Mouse (Mus musculus) midbrain, embryonic 15.5 days (tissue): ENCODE results near the gene Dgcr8. TPM values are rescaled to one million over a fixed set of nuclear protein-coding genes. Genes with fewer than 3 reads are reported as not detected.

Experiments used
- ATAC-seq: fragments of 200-750 bp; cut with Nextera tagmentation; replicated peaks from 2 replicates; pipeline ENCODE4 v1.8.0; 2017; ENCODE audit warnings: moderate TSS enrichment
- H3K27ac ChIP-seq: fragments of 300-500 bp; sonication (generic); 2 replicates; pipeline ENCODE4 v1.5.1; 2015; ENCODE audit warnings: mild to moderate bottlenecking, inconsistent platforms
- H3K27me3 ChIP-seq: fragments of 300-500 bp; sonication (generic); replicated peaks from 2 replicates; pipeline ENCODE4 v1.6.1; 2015; ENCODE audit warnings: inconsistent platforms
- H3K36me3 ChIP-seq: fragments of 300-500 bp; sonication (generic); replicated peaks from 2 replicates; pipeline ENCODE4 v1.6.1; 2015; ENCODE audit warnings: inconsistent platforms
- H3K4me1 ChIP-seq: fragments of 300-500 bp; sonication (generic); 2 replicates; pipeline ENCODE4 v1.6.1; 2015; ENCODE audit warnings: inconsistent platforms
- H3K4me2 ChIP-seq: fragments of 300-500 bp; sonication (generic); 2 replicates; pipeline ENCODE4 v1.6.1; 2015; ENCODE audit warnings: inconsistent platforms, mild to moderate bottlenecking, moderate library complexity
- H3K4me3 ChIP-seq: fragments of 300-500 bp; sonication (generic); 2 replicates; pipeline ENCODE4 v1.5.1; 2015; ENCODE audit warnings: mild to moderate bottlenecking, inconsistent platforms
- H3K9ac ChIP-seq: fragments of 300-500 bp; sonication (generic); 2 replicates; pipeline ENCODE4 v1.6.1; 2015; ENCODE audit warnings: mild to moderate bottlenecking, inconsistent platforms
- H3K9me3 ChIP-seq: fragments of 300-500 bp; sonication (generic); 2 replicates; pipeline ENCODE4 v1.6.1; 2016; ENCODE audit warnings: inconsistent platforms
- WGBS: fragments of 180-500 bp; shearing (Covaris S2); methylation state at CpG from one replicate; pipeline ENCODE4 v1.1.7; 2015; ENCODE audit warnings: mixed read lengths; 5-methylcytosine and 5-hydroxymethylcytosine counted together
- microRNA counts: library from miRNA; unstranded; fragments of <30 nt; microRNA quantifications from one replicate; lab custom pipeline; 2016
- microRNA-seq: library from miRNA; unstranded; fragments of <30 nt; microRNA quantifications from one replicate; pipeline ENCODE4, GENCODE M21; 2016
- polyA plus RNA-seq: library from polyadenylated mRNA; unstranded; fragments of >200 nt; fragmentation: Nextera tagmentation; extraction: Ambion mirVana; gene quantifications from 2 replicates; pipeline ENCODE4 v1.2.1, GENCODE M21; 2015

The Dgcr8 gene
- polyA plus RNA-seq, 1 experiment from 2014 or later = 38.9 TPM

DNA sequence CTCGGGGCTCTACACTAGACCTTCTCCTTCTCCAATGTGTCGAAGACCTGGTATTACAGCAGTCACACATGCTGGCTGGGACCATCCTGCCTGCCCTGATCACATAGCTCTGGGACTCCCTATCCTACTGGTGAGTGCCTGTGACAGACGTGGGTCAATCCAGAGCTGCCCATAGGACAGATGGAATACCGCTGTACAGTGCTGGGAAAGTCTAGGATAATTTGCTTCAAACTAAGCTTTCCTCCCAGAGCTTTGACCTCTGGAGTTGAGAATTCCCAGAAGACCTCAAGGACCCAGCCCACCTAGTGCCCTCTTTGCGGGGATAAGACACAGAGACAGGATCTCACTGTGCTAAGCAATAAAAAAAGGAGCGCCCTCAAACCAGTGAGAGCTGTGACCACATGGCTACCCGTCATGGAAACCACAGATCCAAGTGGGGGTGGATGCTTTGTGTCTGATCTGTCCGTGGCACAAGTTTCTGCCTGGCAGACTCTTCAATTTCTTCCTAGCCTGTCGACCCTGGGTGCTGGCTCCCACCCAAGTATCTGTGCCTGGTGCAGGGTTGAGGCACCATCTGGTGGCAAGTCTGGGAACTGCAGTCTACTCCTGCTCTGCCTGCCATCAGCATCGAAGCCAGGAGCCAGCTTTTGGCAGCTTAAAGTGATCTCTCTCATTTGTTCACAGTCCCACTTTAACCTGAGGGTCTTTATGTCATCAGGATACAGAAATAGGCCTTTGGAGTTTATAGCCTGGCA is 77.5 kb downstream of the Dgcr8 start:
- Histone ChIP-seq H3K4me2 (no peak overlapping the region), H3K27me3 (0 out of 2 replicates have a peak, but pooled peaks cover under 1% of the 10 kb centered on the region), H3K9me3 (no peaks in the 10 kb centered on the region), H3K9ac (no peak overlapping the region), H3K36me3 (no peaks in the 10 kb centered on the region), H3K27ac (no peak overlapping the region; the same call in 1 of the 2 replicates), H3K4me1 (peaks cover 50% of the 10 kb centered on the region), H3K4me3 (no peak overlapping the region)
- 47% methylated on average over 10 of the region's 10 CpGs for WGBS
- peak; percentile 6; the same call in 1 of the 2 replicates for ATAC-seq

DNA sequence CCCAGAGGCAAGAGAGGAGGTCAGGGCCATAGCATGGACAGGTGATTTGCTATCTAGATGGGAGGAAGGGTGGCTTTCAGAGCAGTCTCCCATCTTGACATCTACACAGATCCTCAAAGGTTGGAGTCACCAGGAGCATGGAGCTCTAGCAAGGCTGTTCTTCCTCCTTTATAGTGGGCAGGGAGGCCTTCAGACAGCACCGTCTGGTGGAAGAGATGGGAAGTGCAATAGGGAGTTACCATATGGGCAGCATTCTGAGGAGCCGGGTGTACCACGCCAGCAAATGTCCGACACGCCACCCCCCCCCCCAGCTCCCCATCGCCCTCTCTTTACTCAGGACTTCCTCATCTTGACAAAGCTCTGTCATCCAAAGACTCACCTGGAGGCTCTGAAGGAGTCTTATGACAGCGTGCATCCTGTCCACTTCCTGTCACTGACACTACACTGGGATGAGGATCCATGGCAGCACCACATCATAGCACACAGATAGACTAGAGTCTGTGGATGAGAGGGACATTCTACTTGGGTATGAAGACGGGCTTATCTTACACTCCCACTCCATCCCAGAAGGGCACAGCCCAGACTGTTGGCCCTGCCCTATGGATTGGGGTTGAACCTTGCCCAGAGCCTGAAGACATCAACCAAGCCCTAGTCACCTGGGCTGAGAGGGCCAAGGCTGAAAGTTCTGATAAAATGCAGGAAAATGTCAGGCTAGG is 78.2 kb downstream of the Dgcr8 start:
- Histone ChIP-seq H3K4me3 (no peak overlapping the region), H3K9me3 (no peaks in the 10 kb centered on the region), H3K4me2 (no peak overlapping the region), H3K9ac (no peak overlapping the region), H3K27me3 (0 out of 2 replicates have a peak, but pooled peaks cover 2% of the 10 kb centered on the region), H3K27ac (no peak overlapping the region), H3K36me3 (no peaks in the 10 kb centered on the region), H3K4me1 (peaks cover 46% of the 10 kb centered on the region)
- no peak for ATAC-seq
- WGBS = 27% methylated on average over 8 of the region's 8 CpGs

MicroRNA genes within 50 kb of the gene (microRNA counts, 519-probe panel; counts per million panel counts)
- 2,177 counts per million, percentile 28 among the panel's probes with 10 or more counts for microRNA mmu-miR-1306 (lab: Ali Mortazavi, UCI)
- microRNA mmu-miR-185 (lab: Ali Mortazavi, UCI) = 3,041 counts per million, percentile 70 among the panel's probes with 10 or more counts

Small RNAs within 50 kb of the gene (microRNA-seq; reads per million reads assigned to microRNA genes)
- gene Gm24572 (0.55 reads per million), gene Mir1306 (238 reads per million, percentile 63 among the genes with 10 or more reads in this experiment), gene Mir185 (539 reads per million, percentile 73 among the genes with 10 or more reads in this experiment)

Other genes starting within 250 kb of the Dgcr8 start
- 160 and 171 TPM in 2 replicates for gene Dgcr6, start 236.4 kb downstream of the Dgcr8 start, polyA plus RNA-seq
- gene Prodh, start 199.0 kb downstream of the Dgcr8 start, polyA plus RNA-seq = 3.7 and 5.0 TPM in 2 replicates
- gene Rtn4r, start 161.6 kb downstream of the Dgcr8 start, polyA plus RNA-seq = 25.0 and 27.2 TPM in 2 replicates
- 0.14 TPM in 1 of 2 replicates, not detected in the other for gene Ccdc188, start 71.4 kb downstream of the Dgcr8 start, polyA plus RNA-seq
- gene Zdhhc8, start 54.1 kb downstream of the Dgcr8 start, polyA plus RNA-seq = 15.4 and 19.9 TPM in 2 replicates
- 107 and 122 TPM in 2 replicates for gene Trmt2a, start 40.6 kb downstream of the Dgcr8 start, polyA plus RNA-seq
- gene Ranbp1, start 40.5 kb downstream of the Dgcr8 start, polyA plus RNA-seq = 334 and 360 TPM in 2 replicates
- gene Gm49776, start 30.9 kb downstream of the Dgcr8 start, polyA plus RNA-seq = 5.1 TPM in 1 of 2 replicates, not detected in the other
- 74.3 and 83.1 TPM in 2 replicates for gene Tango2, start 58.9 kb upstream of the Dgcr8 start, polyA plus RNA-seq
- 94.4 and 99.5 TPM in 2 replicates for gene Arvcf, start 58.9 kb upstream of the Dgcr8 start, polyA plus RNA-seq
- gene Txnrd2, start 137.1 kb upstream of the Dgcr8 start, polyA plus RNA-seq = 34.0 and 35.5 TPM in 2 replicates
- 104 and 107 TPM in 2 replicates for gene Comt, start 137.6 kb upstream of the Dgcr8 start, polyA plus RNA-seq
- 18.1 and 20.0 TPM in 2 replicates for gene Gnb1l, start 209.5 kb upstream of the Dgcr8 start, polyA plus RNA-seq
- 4.4 and 5.5 TPM in 2 replicates for gene Rtl10, start 209.7 kb upstream of the Dgcr8 start, polyA plus RNA-seq